Mouse (Mus musculus) G1E (cell line): Measurements from ENCODE around the gene Napepld.

ENCODE experiments used
- CTCF ChIP-seq: IDR thresholded peaks from 2 replicates; pipeline ENCODE4 v1.5.1; 2012; ENCODE audit warnings: low read depth, low read length, inconsistent platforms, mixed read lengths
- GATA1 ChIP-seq: IDR thresholded peaks from 2 replicates; pipeline ENCODE4 v1.6.1; 2012; ENCODE audit warnings: borderline replicate concordance, low read length, inconsistent platforms, mixed read lengths
- GATA2 ChIP-seq: IDR thresholded peaks from 2 replicates; pipeline ENCODE4 v1.6.1; 2012; ENCODE audit warnings: low read depth, low read length, inconsistent platforms, borderline replicate concordance
- POLR2AphosphoS5 ChIP-seq: IDR thresholded peaks from 2 replicates; pipeline ENCODE4 v1.6.1; 2012; ENCODE audit warnings: low read depth, low read length, inconsistent platforms; ENCODE audit not compliant: insufficient replicate concordance
- TAL1 ChIP-seq: conservative IDR thresholded peaks from 2 replicates; pipeline ENCODE4 v1.6.1; 2012; ENCODE audit warnings: low read depth, low read length, inconsistent platforms, mixed read lengths

- no peak for TF ChIP-seq CTCF
- TF ChIP-seq GATA1: no peak
- no peak for TF ChIP-seq TAL1
- TF ChIP-seq POLR2AphosphoS5: no peak
- TF ChIP-seq GATA2: no peak
These were observed 5.3 kb upstream of the Napepld start for GRCm38 (mm10) chr5:21706546-21706945.
